Comparison of ENCODE assay signal across 16 mouse cellular contexts in genomic region chr5:31573722-31574121, GRCm38 (mm10).
"Had no signal": no experiment of that assay in that cellular context is flagged by ENCODE, and none has a peak within 500 bp of the region (broad histone marks: within the 10 kb centered on the region; RNA-seq: fewer than 3 reads in every experiment).

No protein-coding gene starts in this region.

- DNase-seq: retina, postnatal 1 day; right cerebral cortex, adult 18-20 months; right cerebral cortex, postnatal 14 days; right cerebral cortex, postnatal 25 days; right cerebral cortex, postnatal 4 days; spleen, adult 18-20 months; thymus, adult 18-20 months; thymus, adult 2 months; thymus, postnatal 14 days; thymus, postnatal 25 days; thymus, postnatal 36 days; thymus, postnatal 4 days had no signal

- H3K36me3 ChIP-seq: neural tube, embryonic 13.5 days; neural tube, embryonic 15.5 days; stomach, embryonic 15.5 days had no signal

- H3K9ac ChIP-seq: neural tube, embryonic 13.5 days; neural tube, embryonic 15.5 days; stomach, embryonic 15.5 days had no signal

- H3K27me3 ChIP-seq: neural tube, embryonic 13.5 days; neural tube, embryonic 15.5 days; stomach, embryonic 15.5 days had no signal

- H3K27ac ChIP-seq: neural tube, embryonic 13.5 days; neural tube, embryonic 15.5 days; stomach, embryonic 15.5 days; stomach, postnatal 0 days had no signal

- H3K4me3 ChIP-seq: neural tube, embryonic 13.5 days; neural tube, embryonic 15.5 days; stomach, embryonic 15.5 days had no signal

- H3K4me2 ChIP-seq: neural tube, embryonic 13.5 days; neural tube, embryonic 15.5 days; stomach, embryonic 15.5 days had no signal

- H3K9me3 ChIP-seq: neural tube, embryonic 13.5 days; neural tube, embryonic 15.5 days; stomach, embryonic 15.5 days had no signal
